Mouse (Mus musculus) CD4-positive naive resting alpha-beta T cell, adult 57 days (primary cell): ENCODE data around the gene Smpd4. TPM values are rescaled to one million over a fixed set of nuclear protein-coding genes. Genes with fewer than 3 reads are reported as not detected.

Source experiments
- total RNA-seq: library from RNA; stranded (reverse); gene quantifications from one replicate; pipeline ENCODE4 v1.2.4, GENCODE M21; 2023

Smpd4 gene
- 43.7 TPM for total RNA-seq

GRCm38 (mm10) chr16:17619198-17620105 lies at the start of gene Smpd4:
TSS of gene Smpd4 (plus strand) at chr16:17619354.

GRCm38 (mm10) chr16:17583064-17583463 lies 36.1 kb upstream of the Smpd4 start, which contains the start of gene Slc7a4:
TSS of gene Slc7a4 (minus strand) at chr16:17583214.

DNA sequence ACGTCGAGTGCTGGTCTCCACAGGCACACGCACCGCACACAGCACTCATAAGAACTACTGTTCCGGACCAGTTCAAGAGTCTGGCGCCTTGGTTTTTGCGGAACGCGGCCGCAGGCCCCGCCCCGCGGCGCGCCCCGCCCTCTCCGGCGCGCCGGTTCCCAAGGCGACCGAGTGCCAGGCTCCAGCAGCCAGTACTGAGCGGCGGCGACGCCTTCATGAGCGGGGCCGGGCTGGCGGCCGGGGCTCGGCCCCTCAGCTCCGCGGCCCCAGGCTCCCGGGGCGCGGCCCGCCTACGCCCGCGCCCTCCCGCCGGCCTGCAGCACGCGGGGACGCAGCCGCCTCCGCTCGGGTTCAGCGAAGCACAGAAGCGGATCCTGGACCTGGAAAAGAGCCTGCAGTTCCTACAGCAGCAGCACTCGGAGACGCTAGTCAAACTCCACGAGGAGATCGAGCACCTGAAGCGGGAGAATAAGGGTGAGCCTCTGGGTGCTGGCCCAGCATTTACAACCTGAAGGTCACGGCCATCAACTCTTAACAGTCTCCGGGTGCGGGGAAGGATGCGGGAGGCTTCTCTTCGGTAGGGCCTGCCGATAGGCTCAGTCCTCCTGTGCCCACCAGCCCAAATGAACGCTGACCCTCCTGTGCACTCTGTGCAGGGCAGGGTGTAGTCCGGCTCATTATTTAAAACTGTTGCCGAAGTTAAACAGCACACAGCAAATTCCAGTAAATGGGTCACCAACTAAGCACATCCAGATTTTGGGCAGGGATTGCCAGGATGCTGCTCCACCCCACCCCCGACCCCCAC lies 27.4 kb downstream of the Smpd4 start, which contains the start of gene Ccdc74a:
TSS of gene Ccdc74a (plus strand) at position 161 of the 805 bp plus-strand sequence.

Other genes with a start within 250 kb of the Smpd4 start
- 21.2 TPM for gene Snap29, start 213.4 kb upstream of the Smpd4 start, total RNA-seq
- gene Pi4ka, start 213.0 kb upstream of the Smpd4 start, total RNA-seq: 127 TPM
- gene Crkl, start 167.4 kb upstream of the Smpd4 start, total RNA-seq: 64.5 TPM
- 0.21 TPM for gene Aifm3, start 129.7 kb upstream of the Smpd4 start, total RNA-seq
- 62.5 TPM for gene Lztr1, start 110.7 kb upstream of the Smpd4 start, total RNA-seq
- 41.0 TPM for gene Thap7, start 88.2 kb upstream of the Smpd4 start, total RNA-seq
- not detected for gene Lrrc74b, start 58.1 kb upstream of the Smpd4 start, total RNA-seq
- gene P2rx6, start 57.5 kb upstream of the Smpd4 start, total RNA-seq: not detected
- gene Slc7a4, start 36.1 kb upstream of the Smpd4 start, total RNA-seq: 0.56 TPM
- gene Ccdc74a, start 27.1 kb downstream of the Smpd4 start, total RNA-seq: not detected
- gene Med15, start 113.5 kb downstream of the Smpd4 start, total RNA-seq: 137 TPM
- 22.1 TPM for gene Klhl22, start 140.3 kb downstream of the Smpd4 start, total RNA-seq
- 0.53 TPM for gene Scarf2, start 177.9 kb downstream of the Smpd4 start, total RNA-seq
- gene B830017H08Rik, start 213.8 kb downstream of the Smpd4 start, total RNA-seq: not detected
- gene Car15, start 219.0 kb downstream of the Smpd4 start, total RNA-seq: 17.4 TPM